Comparison of ENCODE assay signal across 13 mouse cellular contexts in genomic region chr4:24582295-24582694, GRCm38 (mm10).
"Had no signal": no experiment of that assay in that cellular context is flagged by ENCODE, and none has a peak within 500 bp of the region (broad histone marks: within the 10 kb centered on the region; RNA-seq: fewer than 3 reads in every experiment).

No protein-coding gene starts in this region.

- DNase-seq: liver, postnatal 0 days; lung, adult 2 months; lung, postnatal 14 days; lung, postnatal 36 days; right cerebral cortex, postnatal 25 days; right cerebral cortex, postnatal 4 days; spleen, adult 18-20 months; thymus, adult 2 months; thymus, postnatal 25 days; thymus, postnatal 4 days had no signal

- ATAC-seq: liver, postnatal 0 days; lung, postnatal 0 days; midbrain, embryonic 13.5 days; midbrain, embryonic 15.5 days had no signal
